Mouse (Mus musculus): Measurements from ENCODE around the gene Dhrs7b.
A peak's percentile ranks its signal among the peaks of the same experiment; 100 is the strongest.
"Not testable (repeated sequence)": the region's sequence is repeated elsewhere in the genome, so short reads cannot be mapped to it uniquely, and the experiment has no call there.

Gene Dhrs7b

DNA sequence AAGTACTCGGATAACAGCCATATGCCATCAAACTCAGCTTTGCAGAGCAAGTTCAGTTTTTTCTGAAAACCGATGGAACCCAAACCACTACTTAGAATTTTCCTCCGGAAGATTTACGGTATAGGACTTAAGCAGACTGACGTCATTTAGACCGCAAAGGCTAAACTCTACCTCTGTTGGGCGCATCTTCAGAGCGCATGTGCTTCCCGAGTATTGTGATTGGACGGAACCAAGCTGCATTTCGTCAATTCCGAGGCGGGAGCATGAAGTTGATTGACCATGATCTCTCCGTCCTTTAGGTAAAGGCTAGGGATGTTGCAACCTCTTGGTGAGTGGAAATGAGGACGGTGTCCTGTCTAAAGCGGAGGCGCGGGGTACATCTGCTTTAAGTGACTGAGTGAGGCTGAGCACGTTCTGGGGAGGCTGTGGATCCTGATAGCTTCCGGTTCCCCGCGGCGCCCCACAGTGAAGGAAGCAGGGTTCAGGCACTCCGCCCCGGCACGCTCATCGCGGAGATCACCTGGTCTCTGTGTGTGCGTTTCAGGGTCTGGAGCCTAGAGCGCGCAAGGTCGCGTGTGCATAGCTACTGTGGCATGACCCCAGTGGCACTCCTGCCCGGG is at the start of gene Dhrs7b:
Dhrs7b (plus strand) TSS at position 199 of the 620 bp plus-strand sequence.
- peak; percentile 97 for DNase-seq (ENCODE audit: low read depth)

DNA sequence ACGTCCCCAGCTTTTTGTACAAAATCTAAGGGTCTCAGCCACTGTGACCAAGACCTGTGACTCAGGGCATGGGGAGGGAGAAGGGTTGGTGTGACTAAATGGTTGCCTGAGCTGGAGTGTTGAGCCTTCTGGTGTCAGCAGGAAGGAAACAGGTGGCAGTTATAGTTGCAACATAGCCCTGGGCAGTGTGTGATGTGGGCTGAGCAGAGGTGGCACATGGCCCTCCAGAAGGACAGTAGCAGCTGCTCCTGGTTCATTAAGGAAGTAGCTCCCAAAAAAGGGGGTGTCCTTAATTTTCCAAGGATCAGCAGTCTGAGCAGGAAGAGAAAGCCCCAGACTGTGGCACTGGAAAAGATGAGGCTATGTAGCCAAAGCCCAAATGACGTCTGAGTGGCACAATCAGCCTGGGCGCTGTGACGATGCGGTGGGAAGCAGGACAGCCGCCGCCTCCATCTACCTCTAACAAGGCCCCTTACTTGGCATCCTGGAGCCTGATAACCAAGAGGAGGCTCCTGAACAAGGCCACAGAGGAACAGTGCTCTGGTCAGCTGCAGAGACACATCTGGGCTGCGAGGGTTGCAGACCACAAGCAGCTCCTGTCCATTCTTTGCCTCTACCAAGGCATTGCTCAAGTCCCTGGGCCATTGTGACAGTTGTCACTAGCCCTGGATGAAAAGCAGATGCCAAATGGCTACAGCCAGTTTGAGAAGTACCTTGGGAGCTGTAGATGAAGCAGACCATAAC is 46.1 kb upstream of the Dhrs7b start:
- no peak for DNase-seq (ENCODE audit: low read depth)

- DNase-seq (ENCODE audit: low read depth), result no peak
Measured at GRCm38 (mm10) chr11:60787595-60787994, 42.8 kb upstream of the Dhrs7b start.

- DNase-seq (ENCODE audit: low read depth), result no peak
Measured at GRCm38 (mm10) chr11:60790472-60790871, 40.0 kb upstream of the Dhrs7b start.

GRCm38 (mm10) chr11:60796342-60796741 is 34.1 kb upstream of the Dhrs7b start:
- DNase-seq (ENCODE audit: low read depth), result no peak

DNA sequence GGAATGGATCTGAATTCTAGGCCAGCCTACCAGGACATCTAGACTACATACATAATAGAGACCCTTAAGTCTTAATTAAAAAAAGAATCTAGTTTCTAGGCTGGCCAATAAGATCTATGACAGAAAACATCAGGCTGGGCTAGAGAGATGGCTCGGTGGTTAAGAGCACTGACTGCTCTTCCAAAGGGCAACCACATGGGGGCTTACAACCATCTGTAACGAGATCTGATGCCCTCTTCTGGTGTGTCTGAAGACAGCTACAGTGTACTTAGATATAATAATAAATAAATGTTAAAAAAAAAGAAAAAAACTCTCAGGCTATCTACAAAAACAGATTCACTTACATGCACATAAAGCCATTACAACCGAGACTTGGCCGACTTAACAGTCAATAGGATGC is 30.5 kb upstream of the Dhrs7b start:
- DNase-seq (ENCODE audit: low read depth), result no peak

GRCm38 (mm10) chr11:60800892-60801291 is 29.5 kb upstream of the Dhrs7b start:
- no peak for DNase-seq (ENCODE audit: low read depth)

DNA sequence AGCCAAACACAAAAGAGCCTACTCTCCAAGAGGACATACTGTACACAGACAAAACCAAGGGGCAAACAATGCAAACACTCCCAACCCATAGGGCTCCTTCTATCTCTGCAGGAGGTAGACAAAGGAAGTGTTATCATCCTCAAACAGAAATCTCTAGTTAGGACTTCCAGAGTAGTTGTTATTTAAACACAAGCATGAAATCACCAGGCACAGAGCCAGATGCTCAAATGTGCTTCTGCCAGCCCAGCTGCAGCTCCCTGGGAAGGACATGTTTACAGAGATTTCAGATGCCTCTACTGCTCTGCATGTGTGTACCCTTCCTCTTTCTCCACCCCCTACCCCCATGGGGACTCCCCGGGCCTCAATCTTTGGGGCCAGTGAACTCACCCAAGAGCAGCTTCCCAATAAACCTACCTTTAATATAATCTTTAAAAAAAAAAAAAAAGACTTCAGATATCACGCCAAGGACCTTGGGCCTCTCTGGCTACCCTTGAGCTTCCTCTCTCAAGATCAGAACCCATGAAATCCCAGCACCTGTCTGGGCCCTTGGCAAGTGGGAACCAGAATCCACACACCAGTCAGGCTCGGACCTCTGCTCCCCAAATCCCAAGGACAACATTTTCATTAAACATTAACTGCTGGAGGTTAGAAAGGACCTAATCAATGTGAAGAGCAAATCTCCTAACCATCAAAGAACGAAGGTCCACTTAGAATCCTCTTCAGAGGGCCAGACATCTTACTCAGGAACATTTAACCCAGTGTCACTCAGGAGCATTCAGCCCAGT is 22.0 kb upstream of the Dhrs7b start:
- DNase-seq (ENCODE audit: low read depth), result no peak

DNA sequence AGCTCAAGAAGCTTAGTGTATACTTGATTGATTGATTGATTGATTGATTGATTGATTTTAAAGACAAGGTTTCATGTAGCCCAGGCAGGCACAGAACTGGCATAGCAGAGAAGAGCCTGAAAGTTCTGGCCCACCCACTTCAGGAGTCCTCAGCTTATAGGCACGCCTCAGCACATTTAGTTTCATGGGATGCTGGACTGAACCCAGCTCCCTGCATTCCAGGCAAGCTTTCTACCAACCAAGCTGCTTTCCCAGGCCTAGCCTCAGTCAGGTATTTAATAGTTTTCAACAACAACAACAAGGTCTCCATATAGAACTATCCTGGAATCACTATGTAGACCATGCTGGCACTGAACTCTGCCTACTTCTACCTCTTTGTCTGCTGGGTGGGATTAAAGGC is 20.9 kb upstream of the Dhrs7b start:
- DNase-seq (ENCODE audit: low read depth), result no peak

DNA sequence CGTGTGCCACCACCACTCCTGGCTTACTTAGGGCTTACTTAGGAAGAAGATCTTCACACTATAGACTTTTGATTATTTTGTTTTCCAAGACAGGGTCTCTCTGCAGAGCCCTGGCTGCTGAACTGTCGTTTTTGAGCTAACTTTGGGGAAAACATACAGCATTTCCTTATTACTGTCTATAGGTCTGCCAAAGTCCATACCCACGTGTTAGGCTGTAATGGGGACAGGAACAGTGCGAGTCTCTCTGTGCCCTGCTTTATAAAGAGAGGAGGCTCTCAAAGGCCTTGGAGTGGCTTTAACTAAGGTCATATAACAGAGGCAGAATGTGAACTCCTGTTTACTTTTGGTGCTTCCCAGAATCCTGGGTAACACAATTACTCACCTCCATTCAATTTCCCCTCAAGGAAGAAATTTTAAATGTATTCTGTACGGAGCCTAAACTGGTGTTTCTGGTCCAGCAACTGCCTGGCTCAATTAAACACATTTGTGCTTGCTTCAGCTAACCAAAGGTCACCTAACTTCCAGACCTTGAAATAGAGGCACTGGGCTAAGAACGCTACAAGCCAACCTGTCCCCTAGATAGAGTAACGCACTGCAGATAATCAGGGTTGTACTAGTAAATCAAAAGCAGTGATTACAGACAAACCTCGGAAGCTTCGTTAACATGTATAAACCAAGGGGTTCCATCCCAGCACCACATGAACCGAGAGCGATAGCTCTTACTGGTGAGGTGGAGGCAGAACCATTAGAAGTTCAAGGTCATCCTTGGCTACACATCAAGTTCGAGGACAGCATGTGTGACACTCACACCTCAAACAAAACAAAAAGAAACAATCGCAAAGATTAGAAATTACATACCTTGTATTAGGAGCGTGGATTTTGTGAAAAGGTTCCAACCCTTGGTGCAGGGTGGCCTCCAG is 20.1 kb upstream of the Dhrs7b start:
- no peak for DNase-seq (ENCODE audit: low read depth)

DNA sequence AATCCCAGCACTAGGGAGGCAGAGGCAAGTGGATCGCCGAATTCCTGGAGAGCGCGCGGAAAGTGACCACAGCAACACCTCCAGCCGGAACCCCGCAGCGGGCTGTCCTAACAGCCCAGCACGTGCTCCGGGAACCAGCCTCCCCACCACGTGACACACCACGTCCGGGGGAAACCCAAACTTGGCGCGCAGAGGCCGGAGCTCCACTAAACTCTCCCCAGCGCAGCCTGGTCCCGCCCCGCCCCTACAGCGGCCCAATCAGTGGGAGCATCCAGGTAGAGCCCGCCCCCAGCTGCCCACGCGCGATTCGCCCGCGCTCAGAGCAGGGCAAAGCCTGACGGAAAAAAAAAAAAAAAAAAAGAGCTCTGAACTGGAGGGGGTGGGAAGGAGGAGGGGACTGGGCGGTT is 19.4 kb upstream of the Dhrs7b start:
- DNase-seq (ENCODE audit: low read depth), result peak; percentile 93

GRCm38 (mm10) chr11:60811618-60812017 is 18.8 kb upstream of the Dhrs7b start, which contains the start of gene Shmt1:
Shmt1 (minus strand) TSS chr11:60811718.
- not testable (repeated sequence) for DNase-seq (ENCODE audit: low read depth)

DNA sequence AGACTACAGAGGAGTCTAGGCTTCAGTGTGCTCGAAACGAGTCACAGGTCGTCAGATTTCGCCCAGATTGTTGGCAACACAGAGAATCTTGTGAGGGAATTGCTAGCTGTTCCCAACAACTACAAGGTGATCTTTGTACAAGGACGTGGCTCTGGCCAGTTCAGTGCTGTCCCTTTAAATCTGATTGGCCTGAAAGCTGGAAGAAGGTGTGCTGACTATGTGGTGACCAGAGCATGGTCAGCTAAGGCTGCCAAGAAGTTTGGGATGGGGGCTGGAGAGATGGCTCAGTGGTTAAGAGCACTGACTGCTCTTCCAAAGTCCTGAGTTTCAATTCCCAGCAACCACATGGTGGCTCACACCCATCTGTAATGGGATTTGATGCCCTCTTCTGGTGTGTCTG is 14.0 kb upstream of the Dhrs7b start:
- no peak for DNase-seq (ENCODE audit: low read depth)

DNA sequence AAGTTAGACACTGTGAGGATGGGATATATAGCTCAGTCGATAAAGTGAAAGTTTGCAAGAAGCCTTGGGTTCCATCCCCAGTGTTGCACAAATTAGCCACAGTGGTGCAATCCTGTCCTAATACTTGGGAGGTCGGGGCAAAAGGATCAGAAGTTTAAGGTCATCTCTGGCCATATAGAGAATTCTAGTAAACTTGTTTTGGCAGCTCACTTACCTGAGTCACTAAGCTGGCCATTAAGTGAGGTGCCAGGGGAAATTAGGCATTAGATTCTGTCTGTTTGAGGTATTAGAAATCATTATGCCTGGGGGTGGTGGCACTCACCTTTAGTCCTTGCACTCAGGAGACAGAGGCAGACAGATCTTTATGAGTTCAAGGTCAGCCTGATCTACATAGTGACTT is 6.7 kb upstream of the Dhrs7b start:
- no peak for DNase-seq (ENCODE audit: low read depth)

DNA sequence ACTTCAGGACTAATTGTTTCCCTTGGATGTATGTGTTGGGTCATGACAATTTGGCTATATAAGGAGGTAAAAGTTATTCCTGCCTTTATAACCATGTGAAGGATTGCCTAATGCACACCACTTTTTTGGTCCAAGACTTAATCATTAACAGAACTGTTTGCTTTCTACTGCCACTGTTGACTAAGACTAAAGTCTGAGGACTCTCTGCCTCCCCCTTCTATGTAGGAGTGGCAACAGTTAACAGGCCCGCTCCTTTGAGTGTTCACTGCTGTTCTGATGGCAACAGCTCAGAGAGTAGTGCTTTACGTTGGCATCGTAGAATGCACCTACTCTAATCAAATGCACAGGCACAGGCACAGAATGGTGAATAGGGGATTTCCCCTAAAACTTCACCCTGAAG is 5.2 kb upstream of the Dhrs7b start:
- no peak for DNase-seq (ENCODE audit: low read depth)

- DNase-seq (ENCODE audit: low read depth), result no peak
Measured at GRCm38 (mm10) chr11:60826700-60827099, 3.7 kb upstream of the Dhrs7b start.

- DNase-seq (ENCODE audit: low read depth), result no peak
Measured at GRCm38 (mm10) chr11:60827241-60827945, 3.0 kb upstream of the Dhrs7b start.

GRCm38 (mm10) chr11:60828903-60829302 is 1.5 kb upstream of the Dhrs7b start:
- no peak for DNase-seq (ENCODE audit: low read depth)

DNA sequence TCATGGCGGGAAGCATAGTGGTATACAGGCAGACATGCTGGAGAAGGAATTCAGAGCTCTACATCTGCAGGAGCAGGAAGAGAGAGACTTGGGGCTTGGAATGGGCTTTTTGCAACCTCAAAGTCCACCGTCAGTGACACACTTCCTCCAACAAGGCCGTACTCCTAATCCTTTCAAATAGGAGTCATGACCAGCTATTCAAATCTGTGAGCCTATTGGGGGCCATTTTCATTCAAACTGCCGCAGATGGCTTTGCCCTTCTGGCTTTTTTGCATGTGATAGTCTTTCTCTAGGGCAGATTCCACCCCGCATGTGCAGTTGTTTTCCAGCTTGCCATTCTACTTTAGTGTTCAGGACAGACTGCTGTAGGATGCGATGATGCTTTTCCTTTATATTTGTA is 6.5 kb downstream of the Dhrs7b start:
- DNase-seq (ENCODE audit: low read depth), result no peak

- no peak for DNase-seq (ENCODE audit: low read depth)
Measured at GRCm38 (mm10) chr11:60837644-60838406, 7.4 kb downstream of the Dhrs7b start.

All from naive thymus-derived CD4-positive, alpha-beta T cell, adult 2 months (primary cell).